Mouse (Mus musculus) forebrain, embryonic 16.5 days (tissue): ENCODE data around the gene Mrps31. TPM values are rescaled to one million over a fixed set of nuclear protein-coding genes. Genes with fewer than 3 reads are reported as not detected.

Source experiments
- ATAC-seq: fragments of 200-750 bp; cut with Nextera tagmentation; 2 replicates; pipeline ENCODE4 v1.8.0; 2017; ENCODE audit warnings: mild to moderate bottlenecking, moderate library complexity
- H3K27ac ChIP-seq: fragments of 300-500 bp; sonication (generic); 2 replicates; pipeline ENCODE4 v1.5.1; 2014; ENCODE audit warnings: low read length, control low read depth
- H3K27me3 ChIP-seq: fragments of 300-500 bp; sonication (generic); replicated peaks from 2 replicates; pipeline ENCODE4 v1.6.1; 2014; ENCODE audit warnings: low read length; ENCODE audit not compliant: control insufficient read depth, insufficient read depth
- H3K36me3 ChIP-seq: fragments of 300-500 bp; sonication (generic); 2 replicates; pipeline ENCODE4 v1.6.1; 2014; ENCODE audit not compliant: control insufficient read depth, insufficient read depth
- H3K4me1 ChIP-seq: fragments of 300-500 bp; sonication (generic); replicated peaks from 2 replicates; pipeline ENCODE4 v1.6.1; 2014; ENCODE audit warnings: low read length; ENCODE audit not compliant: control insufficient read depth, insufficient read depth
- H3K4me2 ChIP-seq: fragments of 300-500 bp; sonication (generic); 2 replicates; pipeline ENCODE4 v1.6.1; 2014; ENCODE audit warnings: mild to moderate bottlenecking, low read length, control low read depth
- H3K4me3 ChIP-seq: fragments of 300-500 bp; sonication (generic); replicated peaks from 2 replicates; pipeline ENCODE4 v1.5.1; 2014; ENCODE audit warnings: mild to moderate bottlenecking, low read length, control low read depth
- H3K9ac ChIP-seq: fragments of 300-500 bp; sonication (generic); replicated peaks from 2 replicates; pipeline ENCODE4 v1.6.1; 2014; ENCODE audit warnings: low read depth, low read length, control low read depth
- H3K9me3 ChIP-seq: fragments of 300-500 bp; sonication (generic); 2 replicates; pipeline ENCODE4 v1.6.1; 2016; ENCODE audit warnings: low read length; ENCODE audit not compliant: control insufficient read depth
- WGBS: fragments of 180-500 bp; shearing (Covaris S2); extraction: QIAGEN DNeasy Blood & Tissue Kit; methylation state at CpG from one replicate; pipeline ENCODE4 v1.1.7; 2014; 5-methylcytosine and 5-hydroxymethylcytosine counted together
- polyA plus RNA-seq: library from polyadenylated mRNA; unstranded; fragments of >200 nt; fragmentation: Nextera tagmentation; extraction: Ambion mirVana; gene quantifications from 2 replicates; pipeline ENCODE4 v1.2.1, GENCODE M21; 2015

The Mrps31 gene
- 32.5 and 34.1 TPM in 2 replicates for polyA plus RNA-seq

DNA sequence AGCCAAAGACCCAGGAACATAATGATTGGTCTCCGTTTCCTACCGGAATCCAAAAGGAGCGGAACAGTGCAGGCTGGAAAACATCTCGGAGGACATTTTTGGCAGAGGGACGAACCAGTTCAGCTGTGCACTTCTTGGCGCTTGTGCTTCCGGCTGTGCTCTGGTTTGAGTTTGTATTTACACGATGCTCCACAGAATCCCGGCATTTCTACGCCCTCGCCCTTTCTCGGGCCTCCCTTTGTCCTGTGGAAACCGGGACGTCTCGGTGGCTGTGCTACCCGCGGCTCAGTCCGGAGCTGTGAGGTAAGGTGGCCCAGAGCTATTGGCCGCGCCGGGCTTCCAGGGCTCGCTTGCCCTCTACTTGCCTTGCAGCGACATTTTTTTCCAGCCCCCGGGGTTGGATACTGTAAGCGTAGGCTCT is at the start of gene Mrps31:
TSS of gene Mrps31 (plus strand) at position 80 of the 421 bp plus-strand sequence.
- Histone ChIP-seq H3K27me3 (no peaks in the 10 kb centered on the region), H3K27ac (peak within 1 kb of the TSS; percentile 87), H3K4me2 (peak within 1 kb of the TSS; percentile 76), H3K4me3 (peak within 1 kb of the TSS; percentile 85), H3K4me1 (peaks cover 13% of the 10 kb centered on the region), H3K9me3 (no peaks in the 10 kb centered on the region), H3K36me3 (peaks cover 5% of the 10 kb centered on the region; the same call in 1 of the 2 replicates), H3K9ac (peak within 1 kb of the TSS; percentile 78)
- WGBS = 0% methylated on average over 25 of the region's 25 CpGs
- peak; percentile 98 for ATAC-seq

- Histone ChIP-seq H3K4me3 (no peak overlapping the region), H3K9me3 (no peaks in the 10 kb centered on the region), H3K36me3 (peaks cover 3% of the 10 kb centered on the region; the same call in 1 of the 2 replicates), H3K27me3 (no peaks in the 10 kb centered on the region), H3K4me2 (no peak overlapping the region), H3K27ac (no peak overlapping the region), H3K9ac (no peak overlapping the region), H3K4me1 (no peaks in the 10 kb centered on the region)
- 93% methylated on average over 5 of the region's 5 CpGs for WGBS
- no peak for ATAC-seq
Measured at GRCm38 (mm10) chr8:22376311-22376710, 34.9 kb upstream of the Mrps31 start.

- 40% methylated on average over 5 of the region's 5 CpGs for WGBS
- no peaks in the 10 kb centered on the region for H3K4me1 ChIP-seq
Measured at GRCm38 (mm10) chr8:22376903-22377302, 34.3 kb upstream of the Mrps31 start.

DNA sequence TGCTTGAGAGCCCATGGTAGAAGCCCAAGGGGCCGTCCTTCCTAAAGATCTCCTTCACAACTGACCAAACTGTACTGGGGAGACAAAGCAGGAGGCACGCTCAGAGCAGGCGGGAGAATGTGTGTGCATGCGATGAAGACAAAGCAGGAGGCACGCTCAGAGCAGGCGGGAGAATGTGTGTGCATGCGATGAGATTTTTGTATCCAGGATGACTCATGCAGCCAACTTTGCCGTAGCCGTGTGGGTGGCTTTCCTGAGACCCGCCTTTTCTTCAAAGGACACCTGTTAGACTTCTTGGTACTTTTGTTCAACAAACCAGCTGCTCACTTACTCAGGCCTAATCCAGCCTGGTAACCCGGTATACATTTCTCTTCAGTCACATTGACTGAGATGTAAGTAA is 30.2 kb upstream of the Mrps31 start:
- Histone ChIP-seq H3K27ac (no peak overlapping the region), H3K36me3 (peaks cover 3% of the 10 kb centered on the region; the same call in 1 of the 2 replicates), H3K4me1 (no peaks in the 10 kb centered on the region), H3K9me3 (no peaks in the 10 kb centered on the region), H3K4me3 (no peak overlapping the region), H3K4me2 (no peak overlapping the region), H3K27me3 (no peaks in the 10 kb centered on the region), H3K9ac (no peak overlapping the region)
- no peak for ATAC-seq
- WGBS = 94% methylated on average over 11 of the region's 11 CpGs

More at GRCm38 (mm10) chr8:22376903-22377302, 34.3 kb upstream of the Mrps31 start:
- Histone ChIP-seq H3K4me2 (no peak overlapping the region), H3K36me3 (peaks cover 3% of the 10 kb centered on the region; the same call in 1 of the 2 replicates), H3K9ac (no peak overlapping the region), H3K27ac (no peak overlapping the region), H3K27me3 (no peaks in the 10 kb centered on the region), H3K4me3 (no peak overlapping the region), H3K9me3 (no peaks in the 10 kb centered on the region)
- peak; percentile 72; the same call in 1 of the 2 replicates for ATAC-seq

GRCm38 (mm10) chr8:22382824-22383595 is 28.2 kb upstream of the Mrps31 start:
- peaks cover 3% of the 10 kb centered on the region; the same call in 1 of the 2 replicates for H3K36me3 ChIP-seq
- H3K9me3 ChIP-seq = no peaks in the 10 kb centered on the region
- WGBS = 78% methylated on average over 19 of the region's 19 CpGs
- no peak overlapping the region for H3K27ac ChIP-seq
- no peak overlapping the region for H3K4me3 ChIP-seq
- H3K27me3 ChIP-seq = no peaks in the 10 kb centered on the region
- no peak overlapping the region for H3K9ac ChIP-seq
- no peak for ATAC-seq
- H3K4me1 ChIP-seq = no peaks in the 10 kb centered on the region
- no peak overlapping the region for H3K4me2 ChIP-seq

GRCm38 (mm10) chr8:22385158-22385557 is 26.0 kb upstream of the Mrps31 start:
- WGBS = 95% methylated on average over 6 of the region's 6 CpGs
- no peaks in the 10 kb centered on the region for H3K9me3 ChIP-seq
- no peak overlapping the region for H3K4me3 ChIP-seq
- no peak for ATAC-seq
- H3K36me3 ChIP-seq = peaks cover 3% of the 10 kb centered on the region; the same call in 1 of the 2 replicates
- no peak overlapping the region for H3K27ac ChIP-seq
- H3K9ac ChIP-seq = no peak overlapping the region
- H3K27me3 ChIP-seq = no peaks in the 10 kb centered on the region
- H3K4me1 ChIP-seq = no peaks in the 10 kb centered on the region
- H3K4me2 ChIP-seq = no peak overlapping the region

DNA sequence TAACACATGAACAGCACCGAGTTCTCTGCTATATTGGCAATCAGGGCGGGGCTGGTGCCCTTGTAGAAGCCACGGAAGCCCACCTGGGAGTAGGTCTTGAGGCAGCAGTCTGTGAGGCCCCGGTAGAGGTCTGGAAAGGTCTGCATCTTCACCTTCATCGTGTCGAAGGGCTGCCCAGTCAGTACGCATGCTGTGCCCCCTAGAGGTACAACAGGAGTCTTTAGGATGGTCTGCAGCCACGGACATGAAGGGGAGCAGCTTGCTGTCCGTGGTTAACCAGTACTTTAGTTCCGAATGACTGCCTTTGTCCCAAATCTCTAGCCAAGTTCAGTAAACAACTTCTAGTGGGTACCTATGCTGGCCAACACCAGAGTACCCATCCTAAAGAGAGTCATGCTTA is 21.3 kb upstream of the Mrps31 start:
- Histone ChIP-seq H3K9me3 (no peaks in the 10 kb centered on the region), H3K27me3 (no peaks in the 10 kb centered on the region), H3K4me2 (no peak overlapping the region), H3K27ac (no peak overlapping the region), H3K36me3 (no peaks in the 10 kb centered on the region), H3K4me1 (no peaks in the 10 kb centered on the region), H3K4me3 (no peak overlapping the region), H3K9ac (no peak overlapping the region)
- ATAC-seq = no peak
- 78% methylated on average over 10 of the region's 10 CpGs for WGBS

- Histone ChIP-seq H3K9ac (no peak overlapping the region), H3K36me3 (no peaks in the 10 kb centered on the region), H3K9me3 (no peaks in the 10 kb centered on the region), H3K4me3 (no peak overlapping the region), H3K4me2 (no peak overlapping the region), H3K27ac (no peak overlapping the region), H3K27me3 (no peaks in the 10 kb centered on the region), H3K4me1 (no peaks in the 10 kb centered on the region)
- ATAC-seq = no peak
- 92% methylated on average over 8 of the region's 8 CpGs for WGBS
Measured at GRCm38 (mm10) chr8:22390766-22391463, 20.2 kb upstream of the Mrps31 start.

- H3K27me3 ChIP-seq = no peaks in the 10 kb centered on the region
- WGBS = 90% methylated on average over 4 of the region's 4 CpGs
- H3K9ac ChIP-seq = no peak overlapping the region
- H3K4me1 ChIP-seq = peaks cover 12% of the 10 kb centered on the region
- H3K27ac ChIP-seq = no peak overlapping the region
- ATAC-seq = no peak
- no peak overlapping the region for H3K4me3 ChIP-seq
- H3K4me2 ChIP-seq = no peak overlapping the region
- H3K36me3 ChIP-seq = no peaks in the 10 kb centered on the region
- no peaks in the 10 kb centered on the region for H3K9me3 ChIP-seq
Measured at GRCm38 (mm10) chr8:22394471-22394870, 16.7 kb upstream of the Mrps31 start.
